8 mouse cellular contexts compared by ENCODE assay signal in genomic region chr4:126277906-126278564, GRCm38 (mm10). TPM values are rescaled to one million over a fixed set of nuclear protein-coding genes. Genes with fewer than 3 reads are reported as not detected.
A peak's percentile ranks its signal among the peaks of the same experiment; 100 is the strongest.
DNase-seq lines count a peak whose midpoint lies in the region; ATAC-seq and TF ChIP-seq lines count a peak whose summit lies in the region.

No protein-coding gene starts in this region.

- H3K27me3 ChIP-seq in spleen, adult 2 months (ENCODE audit: control insufficient read depth, insufficient read depth, low read length), result no peaks in the 10 kb centered on the region
- 0 out of 2 replicates have a peak, but pooled peaks cover under 1% of the 10 kb centered on the region for H3K27me3 ChIP-seq in forebrain, embryonic 13.5 days
- no peaks in the 10 kb centered on the region for H3K27me3 ChIP-seq in liver, embryonic 16.5 days (ENCODE audit: control insufficient read depth, insufficient read depth, low read depth, low read length)
- H3K27me3 ChIP-seq in neural tube, embryonic 15.5 days (replicated peaks), result no peaks in the 10 kb centered on the region

- TF ChIP-seq POLR2A in spleen, adult 2 months (IDR thresholded peaks at IDR 0.05; ENCODE audit: low read depth, low read length), result no peak
- TF ChIP-seq POLR2A in bone marrow macrophage, adult 2 months (IDR thresholded peaks at IDR 0.05; ENCODE audit: borderline replicate concordance, low read depth, low read length), result no peak

- DNase-seq in spleen, adult 2 months (ENCODE audit: low read depth in 1 of 2, low spot score in 2 of 2), result peak in 1 of 2 experiments; percentile 34
- DNase-seq in spleen, postnatal 14 days (ENCODE audit: low spot score in 2 of 2), result no peak
- DNase-seq in frontal cortex, postnatal 25 days (ENCODE audit: low spot score in 2 of 2), result no peak

- TF ChIP-seq CTCF in spleen, adult 2 months (IDR thresholded peaks at IDR 0.05; ENCODE audit: extremely low read depth, insufficient read depth, insufficient read length, insufficient replicate concordance), result peak; percentile 61; the same call in 1 of the 2 replicates
- peak; percentile 93 for TF ChIP-seq CTCF in bone marrow macrophage, adult 2 months (IDR thresholded peaks at IDR 0.05; ENCODE audit: low read depth, low read length)

- ATAC-seq in forebrain, embryonic 13.5 days, result peak; percentile 55; the same call in 1 of the 2 replicates
- ATAC-seq in inflammation-experienced regulatory T-cells, adult 6 months, result peak; percentile 82
- 0 out of 2 replicates have a peak, but pooled peaks have one; percentile 16 for ATAC-seq in liver, embryonic 16.5 days (ENCODE audit: low read depth)
- peak; percentile 65; the same call in 1 of the 2 replicates for ATAC-seq in neural tube, embryonic 15.5 days (ENCODE audit: low FRiP score)

- peaks cover 2% of the 10 kb centered on the region; the same call in 1 of the 2 replicates for H3K4me1 ChIP-seq in spleen, adult 2 months (ENCODE audit: control insufficient read depth, insufficient read depth, insufficient read length)
- H3K4me1 ChIP-seq in bone marrow macrophage, adult 2 months (ENCODE audit: control insufficient read depth, insufficient read depth, low read length), result no peaks in the 10 kb centered on the region
- H3K4me1 ChIP-seq in forebrain, embryonic 13.5 days, result peaks cover 11% of the 10 kb centered on the region; the same call in 1 of the 2 replicates
- H3K4me1 ChIP-seq in liver, embryonic 16.5 days (ENCODE audit: control insufficient read depth, low read depth, low read length), result no peaks in the 10 kb centered on the region
- H3K4me1 ChIP-seq in neural tube, embryonic 15.5 days, result peaks cover 10% of the 10 kb centered on the region

- H3K4me2 ChIP-seq in forebrain, embryonic 13.5 days, result peak overlapping the region; percentile 16; the same call in 1 of the 2 replicates
- H3K4me2 ChIP-seq in liver, embryonic 16.5 days (ENCODE audit: low read depth, low read length), result no peak overlapping the region
- peak overlapping the region; percentile 32; the same call in 1 of the 2 replicates for H3K4me2 ChIP-seq in neural tube, embryonic 15.5 days

- 0 out of 2 replicates have a peak overlapping the region, but pooled peaks have one; percentile 22 for H3K4me3 ChIP-seq in spleen, adult 2 months (ENCODE audit: extremely low read depth, insufficient read depth, insufficient read length)
- no peak overlapping the region for H3K4me3 ChIP-seq in bone marrow macrophage, adult 2 months (ENCODE audit: insufficient read depth, low read length)
- H3K4me3 ChIP-seq in forebrain, embryonic 13.5 days, result no peak overlapping the region
- no peak overlapping the region for H3K4me3 ChIP-seq in liver, embryonic 16.5 days (ENCODE audit: low read depth, low read length)
- no peak overlapping the region for H3K4me3 ChIP-seq in neural tube, embryonic 15.5 days (replicated peaks)

- WGBS in spleen, adult 2 months, result 21% methylated on average over 13 of the region's 13 CpGs
- WGBS in forebrain, embryonic 13.5 days, result 6% methylated on average over 13 of the region's 13 CpGs
- 15% methylated on average over 13 of the region's 13 CpGs for WGBS in liver, embryonic 16.5 days (ENCODE audit: insufficient replicate concordance)
- WGBS in neural tube, embryonic 15.5 days, result 9% methylated on average over 13 of the region's 13 CpGs

- no peaks in the 10 kb centered on the region for H3K9me3 ChIP-seq in forebrain, embryonic 13.5 days (replicated peaks)
- no peaks in the 10 kb centered on the region for H3K9me3 ChIP-seq in liver, embryonic 16.5 days (replicated peaks; ENCODE audit: control insufficient read depth, low read length)
- H3K9me3 ChIP-seq in neural tube, embryonic 15.5 days (replicated peaks), result no peaks in the 10 kb centered on the region

- H3K36me3 ChIP-seq in spleen, adult 2 months (ENCODE audit: control insufficient read depth, insufficient read depth, low read length), result peaks cover 11% of the 10 kb centered on the region
- peaks cover 26% of the 10 kb centered on the region for H3K36me3 ChIP-seq in forebrain, embryonic 13.5 days (ENCODE audit: poor library complexity, severe bottlenecking)
- no peaks in the 10 kb centered on the region for H3K36me3 ChIP-seq in liver, embryonic 16.5 days (ENCODE audit: control insufficient read depth, insufficient read depth)
- peaks cover 24% of the 10 kb centered on the region for H3K36me3 ChIP-seq in neural tube, embryonic 15.5 days

- no peak overlapping the region for H3K27ac ChIP-seq in spleen, adult 2 months (ENCODE audit: insufficient read depth, low read length)
- H3K27ac ChIP-seq in bone marrow macrophage, adult 2 months (ENCODE audit: insufficient read depth, low read depth, low read length), result no peak overlapping the region
- no peak overlapping the region for H3K27ac ChIP-seq in forebrain, embryonic 13.5 days
- H3K27ac ChIP-seq in liver, embryonic 16.5 days (ENCODE audit: low read length), result no peak overlapping the region
- H3K27ac ChIP-seq in neural tube, embryonic 15.5 days (replicated peaks), result no peak overlapping the region

- no peak overlapping the region for H3K9ac ChIP-seq in forebrain, embryonic 13.5 days
- H3K9ac ChIP-seq in liver, embryonic 16.5 days (ENCODE audit: low read depth, low read length), result no peak overlapping the region
- H3K9ac ChIP-seq in neural tube, embryonic 15.5 days (replicated peaks), result no peak overlapping the region

RNA-seq across cellular contexts. Expression of gene Col8a2, which starts 8.6 kb away (rescaled TPM):
- 3.2 and 3.7 TPM in 2 replicates for polyA plus RNA-seq in spleen, adult 2 months (2012; rRNA removed)
- polyA plus RNA-seq in bone marrow macrophage, adult 2 months (2012; ENCODE audit: insufficient read depth, insufficient read length, missing spikeins), result not detected in 2 replicates
- 0.96 and 1.4 TPM in 2 replicates for polyA plus RNA-seq in forebrain, embryonic 13.5 days (2015; fragmentation: Nextera tagmentation; extraction: Ambion mirVana)
- not detected for polyA plus RNA-seq in inflammation-experienced regulatory T-cells, adult 6 months (2017; shearing (Covaris generic))
- 0.57 and 0.71 TPM in 2 replicates for polyA plus RNA-seq in liver, embryonic 16.5 days (2015; fragmentation: Nextera tagmentation; extraction: Ambion mirVana)
- polyA plus RNA-seq in neural tube, embryonic 15.5 days (2015; fragmentation: Nextera tagmentation; extraction: Ambion mirVana), result 7.4 and 9.8 TPM in 2 replicates

RNA-seq across cellular contexts. Expression of gene Trappc3, which starts 15.9 kb away (rescaled TPM):
- polyA plus RNA-seq in spleen, adult 2 months (2012; rRNA removed), result 23.6 and 25.7 TPM in 2 replicates
- 69.6 and 79.6 TPM in 2 replicates for polyA plus RNA-seq in bone marrow macrophage, adult 2 months (2012; ENCODE audit: insufficient read depth, insufficient read length, missing spikeins)
- 141 and 143 TPM in 2 replicates for polyA plus RNA-seq in forebrain, embryonic 13.5 days (2015; fragmentation: Nextera tagmentation; extraction: Ambion mirVana)
- polyA plus RNA-seq in inflammation-experienced regulatory T-cells, adult 6 months (2017; shearing (Covaris generic)), result 10 to 100 TPM; 55.8 to 71.3 (median 70.8) TPM
- polyA plus RNA-seq in liver, embryonic 16.5 days (2015; fragmentation: Nextera tagmentation; extraction: Ambion mirVana), result 29.3 and 32.4 TPM in 2 replicates
- 175 and 188 TPM in 2 replicates for polyA plus RNA-seq in neural tube, embryonic 15.5 days (2015; fragmentation: Nextera tagmentation; extraction: Ambion mirVana)

RNA-seq across cellular contexts. Expression of gene Map7d1, which starts 21.9 kb away (rescaled TPM):
- polyA plus RNA-seq in spleen, adult 2 months (2012; rRNA removed), result 46.3 and 60.2 TPM in 2 replicates
- 131 and 139 TPM in 2 replicates for polyA plus RNA-seq in bone marrow macrophage, adult 2 months (2012; ENCODE audit: insufficient read depth, insufficient read length, missing spikeins)
- 53.5 and 58.2 TPM in 2 replicates for polyA plus RNA-seq in forebrain, embryonic 13.5 days (2015; fragmentation: Nextera tagmentation; extraction: Ambion mirVana)
- 1 to 10 TPM; 3.2 to 6.6 (median 5.1) TPM for polyA plus RNA-seq in inflammation-experienced regulatory T-cells, adult 6 months (2017; shearing (Covaris generic))
- polyA plus RNA-seq in liver, embryonic 16.5 days (2015; fragmentation: Nextera tagmentation; extraction: Ambion mirVana), result 4.6 and 5.8 TPM in 2 replicates
- polyA plus RNA-seq in neural tube, embryonic 15.5 days (2015; fragmentation: Nextera tagmentation; extraction: Ambion mirVana), result 65.4 and 79.7 TPM in 2 replicates

RNA-seq across cellular contexts. Expression of gene Adprhl2, which starts 43.5 kb away (rescaled TPM):
- polyA plus RNA-seq in spleen, adult 2 months (2012; rRNA removed), result 44.3 and 65.3 TPM in 2 replicates
- polyA plus RNA-seq in bone marrow macrophage, adult 2 months (2012; ENCODE audit: insufficient read depth, insufficient read length, missing spikeins), result 16.1 and 16.9 TPM in 2 replicates
- polyA plus RNA-seq in forebrain, embryonic 13.5 days (2015; fragmentation: Nextera tagmentation; extraction: Ambion mirVana), result 70.9 and 81.6 TPM in 2 replicates
- 10 to 100 TPM; 15.9 to 22.5 (median 22.1) TPM for polyA plus RNA-seq in inflammation-experienced regulatory T-cells, adult 6 months (2017; shearing (Covaris generic))
- polyA plus RNA-seq in liver, embryonic 16.5 days (2015; fragmentation: Nextera tagmentation; extraction: Ambion mirVana), result 23.7 and 26.1 TPM in 2 replicates
- polyA plus RNA-seq in neural tube, embryonic 15.5 days (2015; fragmentation: Nextera tagmentation; extraction: Ambion mirVana), result 75.5 and 79.8 TPM in 2 replicates

RNA-seq across cellular contexts. Expression of gene Tekt2, which starts 47.5 kb away (rescaled TPM):
- 1.7 and 2.0 TPM in 2 replicates for polyA plus RNA-seq in spleen, adult 2 months (2012; rRNA removed)
- polyA plus RNA-seq in bone marrow macrophage, adult 2 months (2012; ENCODE audit: insufficient read depth, insufficient read length, missing spikeins), result 0.86 and 1.2 TPM in 2 replicates
- polyA plus RNA-seq in forebrain, embryonic 13.5 days (2015; fragmentation: Nextera tagmentation; extraction: Ambion mirVana), result 10.0 and 11.2 TPM in 2 replicates
- polyA plus RNA-seq in inflammation-experienced regulatory T-cells, adult 6 months (2017; shearing (Covaris generic)), result not detected
- polyA plus RNA-seq in liver, embryonic 16.5 days (2015; fragmentation: Nextera tagmentation; extraction: Ambion mirVana), result 0.17 and 0.46 TPM in 2 replicates
- polyA plus RNA-seq in neural tube, embryonic 15.5 days (2015; fragmentation: Nextera tagmentation; extraction: Ambion mirVana), result 8.3 and 9.2 TPM in 2 replicates

Comparison
In these comparisons a context has a peak if more than half of its experiments do, and no peak if none do; other contexts are left out.
1. ATAC-seq: peak in every context shown above with its lines; median percentile 82 in inflammation-experienced regulatory T-cells, adult 6 months; 65 in neural tube, embryonic 15.5 days; 55 in forebrain, embryonic 13.5 days; 16 in liver, embryonic 16.5 days.